Comparison of ENCODE assay signal across 15 mouse cellular contexts in genomic region chr7:142479886-142480285, GRCm38 (mm10). TPM values are rescaled to one million over a fixed set of nuclear protein-coding genes. Genes with fewer than 3 reads are reported as not detected.
DNase-seq lines count a peak whose midpoint lies in the region; ATAC-seq and TF ChIP-seq lines count a peak whose summit lies in the region.
"Had no signal": no experiment of that assay in that cellular context is flagged by ENCODE, and none has a peak within 500 bp of the region (broad histone marks: within the 10 kb centered on the region; RNA-seq: fewer than 3 reads in every experiment).

No protein-coding gene starts in this region.

- no peaks in the 10 kb centered on the region for H3K9me3 ChIP-seq in intestine, embryonic 14.5 days (ENCODE audit: control insufficient read depth, low read length)
- no peaks in the 10 kb centered on the region for H3K9me3 ChIP-seq in intestine, postnatal 0 days (ENCODE audit: control insufficient read depth)
- no peaks in the 10 kb centered on the region for H3K9me3 ChIP-seq in embryonic facial prominence, embryonic 12.5 days
- H3K9me3 ChIP-seq in embryonic facial prominence, embryonic 14.5 days (ENCODE audit: control insufficient read depth, low read length) = no peaks in the 10 kb centered on the region
- H3K9me3 ChIP-seq in limb, embryonic 12.5 days = no peaks in the 10 kb centered on the region
- H3K9me3 ChIP-seq: forebrain, embryonic 13.5 days; hindbrain, embryonic 13.5 days had no signal

- TF ChIP-seq CTCF in intestine, postnatal 0 days (IDR thresholded peaks at IDR 0.05; ENCODE audit: low read depth) = no peak

- 94% methylated on average over 3 of the region's 3 CpGs for WGBS in intestine, embryonic 14.5 days
- WGBS in intestine, postnatal 0 days = 93% methylated on average over 3 of the region's 3 CpGs
- WGBS in embryonic facial prominence, embryonic 12.5 days = 89% methylated on average over 3 of the region's 3 CpGs
- WGBS in embryonic facial prominence, embryonic 14.5 days = 93% methylated on average over 3 of the region's 3 CpGs
- WGBS in limb, embryonic 12.5 days = 86% methylated on average over 3 of the region's 3 CpGs

- H3K27me3 ChIP-seq in intestine, embryonic 14.5 days (replicated peaks; ENCODE audit: control insufficient read depth, insufficient read depth, low read length) = no peaks in the 10 kb centered on the region
- no peaks in the 10 kb centered on the region for H3K27me3 ChIP-seq in intestine, postnatal 0 days (replicated peaks; ENCODE audit: control insufficient read depth, insufficient read depth, low read length)
- no peaks in the 10 kb centered on the region for H3K27me3 ChIP-seq in embryonic facial prominence, embryonic 12.5 days
- H3K27me3 ChIP-seq in embryonic facial prominence, embryonic 14.5 days (replicated peaks; ENCODE audit: control insufficient read depth, insufficient read depth, low read length) = no peaks in the 10 kb centered on the region
- H3K27me3 ChIP-seq in limb, embryonic 12.5 days = no peaks in the 10 kb centered on the region
- H3K27me3 ChIP-seq: forebrain, embryonic 13.5 days; hindbrain, embryonic 13.5 days had no signal

- no peak for DNase-seq in intestine, embryonic 14.5 days (ENCODE audit: low spot score)
- DNase-seq in embryonic facial prominence, embryonic 14.5 days (ENCODE audit: low spot score) = no peak
- DNase-seq in cerebellum, postnatal 36 days = no peak
- DNase-seq in right cerebral cortex, postnatal 10 days (ENCODE audit: low spot score in 2 of 2) = no peak
- DNase-seq: adrenal gland, adult 2 months; cerebellum, adult 8-10 months; embryo, embryonic 11 days; kidney, postnatal 10 days; layer of hippocampus, postnatal 36 days had no signal

- no peak overlapping the region for H3K4me2 ChIP-seq in intestine, embryonic 14.5 days (ENCODE audit: low read length)
- no peak overlapping the region for H3K4me2 ChIP-seq in intestine, postnatal 0 days (replicated peaks; ENCODE audit: low read depth)
- H3K4me2 ChIP-seq in embryonic facial prominence, embryonic 12.5 days (replicated peaks) = no peak overlapping the region
- no peak overlapping the region for H3K4me2 ChIP-seq in embryonic facial prominence, embryonic 14.5 days (ENCODE audit: low read depth, low read length)
- no peak overlapping the region for H3K4me2 ChIP-seq in limb, embryonic 12.5 days
- H3K4me2 ChIP-seq: forebrain, embryonic 13.5 days; hindbrain, embryonic 13.5 days had no signal

- peak overlapping the region; percentile 99 for H3K27ac ChIP-seq in intestine, embryonic 14.5 days (ENCODE audit: low read depth)
- H3K27ac ChIP-seq in intestine, postnatal 0 days (ENCODE audit: low read depth, low read length) = no peak overlapping the region
- H3K27ac ChIP-seq in embryonic facial prominence, embryonic 12.5 days = peak overlapping the region; percentile 96
- peak overlapping the region; percentile 98; the same call in 1 of the 2 replicates for H3K27ac ChIP-seq in embryonic facial prominence, embryonic 14.5 days (replicated peaks; ENCODE audit: low read depth, low read length)
- H3K27ac ChIP-seq in limb, embryonic 12.5 days = peak overlapping the region; percentile 98; the same call in 1 of the 2 replicates
- H3K27ac ChIP-seq: forebrain, embryonic 13.5 days; hindbrain, embryonic 13.5 days had no signal

- H3K4me3 ChIP-seq in intestine, embryonic 14.5 days (ENCODE audit: low read depth, low read length) = no peak overlapping the region
- no peak overlapping the region for H3K4me3 ChIP-seq in intestine, postnatal 0 days (ENCODE audit: low read depth, low read length)
- H3K4me3 ChIP-seq in embryonic facial prominence, embryonic 12.5 days = no peak overlapping the region
- no peak overlapping the region for H3K4me3 ChIP-seq in embryonic facial prominence, embryonic 14.5 days (ENCODE audit: low read depth, low read length)
- no peak overlapping the region for H3K4me3 ChIP-seq in limb, embryonic 12.5 days (replicated peaks)
- H3K4me3 ChIP-seq: forebrain, embryonic 13.5 days; hindbrain, embryonic 13.5 days had no signal

- H3K9ac ChIP-seq in intestine, embryonic 14.5 days (ENCODE audit: low read length) = no peak overlapping the region
- no peak overlapping the region for H3K9ac ChIP-seq in intestine, postnatal 0 days (ENCODE audit: low read depth, low read length)
- no peak overlapping the region for H3K9ac ChIP-seq in embryonic facial prominence, embryonic 12.5 days
- H3K9ac ChIP-seq in embryonic facial prominence, embryonic 14.5 days (ENCODE audit: low read depth, low read length) = no peak overlapping the region
- H3K9ac ChIP-seq in limb, embryonic 12.5 days (replicated peaks) = no peak overlapping the region
- H3K9ac ChIP-seq: forebrain, embryonic 13.5 days; hindbrain, embryonic 13.5 days had no signal

- ATAC-seq in intestine, embryonic 14.5 days (replicated peaks; ENCODE audit: low FRiP score, low TSS enrichment, low read depth) = no peak
- ATAC-seq in intestine, postnatal 0 days = no peak
- ATAC-seq in embryonic facial prominence, embryonic 12.5 days (ENCODE audit: insufficient number of reproducible peaks, insufficient read depth, low FRiP score, low TSS enrichment) = no peak
- ATAC-seq in embryonic facial prominence, embryonic 14.5 days (ENCODE audit: low read depth) = no peak
- ATAC-seq in limb, embryonic 12.5 days (ENCODE audit: insufficient number of reproducible peaks, insufficient read depth, low FRiP score, low TSS enrichment, low read depth) = no peak
- ATAC-seq: forebrain, embryonic 13.5 days had no signal

- H3K4me1 ChIP-seq in intestine, embryonic 14.5 days (replicated peaks; ENCODE audit: control insufficient read depth, insufficient read depth, low read length) = peaks cover 67% of the 10 kb centered on the region
- H3K4me1 ChIP-seq in intestine, postnatal 0 days (replicated peaks; ENCODE audit: control insufficient read depth, insufficient read depth, low read length) = peaks cover 4% of the 10 kb centered on the region; the same call in 1 of the 2 replicates
- H3K4me1 ChIP-seq in embryonic facial prominence, embryonic 12.5 days = peaks cover 57% of the 10 kb centered on the region
- peaks cover 35% of the 10 kb centered on the region for H3K4me1 ChIP-seq in embryonic facial prominence, embryonic 14.5 days (ENCODE audit: control insufficient read depth, insufficient read depth, low read length)
- peaks cover 60% of the 10 kb centered on the region for H3K4me1 ChIP-seq in limb, embryonic 12.5 days (replicated peaks)

- peaks cover 26% of the 10 kb centered on the region for H3K36me3 ChIP-seq in intestine, embryonic 14.5 days (ENCODE audit: control insufficient read depth, insufficient read depth, low read length)
- H3K36me3 ChIP-seq in intestine, postnatal 0 days (ENCODE audit: control insufficient read depth, insufficient read depth) = peaks cover 10% of the 10 kb centered on the region; the same call in 1 of the 2 replicates
- H3K36me3 ChIP-seq in embryonic facial prominence, embryonic 12.5 days = peaks cover 2% of the 10 kb centered on the region; the same call in 1 of the 2 replicates
- H3K36me3 ChIP-seq in embryonic facial prominence, embryonic 14.5 days (ENCODE audit: control insufficient read depth, insufficient read depth, low read length) = no peaks in the 10 kb centered on the region
- no peaks in the 10 kb centered on the region for H3K36me3 ChIP-seq in limb, embryonic 12.5 days
- H3K36me3 ChIP-seq: hindbrain, embryonic 13.5 days had no signal

RNA-seq across cellular contexts. Expression of gene Tnnt3, which starts 18.8 kb away (rescaled TPM):
- polyA plus RNA-seq in intestine, embryonic 14.5 days (2014; fragmentation: Nextera tagmentation; extraction: Ambion mirVana) = 1.5 and 2.4 TPM in 2 replicates
- polyA plus RNA-seq in intestine, postnatal 0 days (2015; fragmentation: Nextera tagmentation; extraction: Ambion mirVana) = 3.0 TPM in 2 replicates
- 4.6 and 6.9 TPM in 2 replicates for polyA plus RNA-seq in embryonic facial prominence, embryonic 12.5 days (2016; fragmentation: Nextera tagmentation; extraction: Ambion mirVana)
- 376 and 643 TPM in 2 replicates for polyA plus RNA-seq in embryonic facial prominence, embryonic 14.5 days (2014; fragmentation: Nextera tagmentation; extraction: Ambion mirVana)
- polyA plus RNA-seq in limb, embryonic 12.5 days (2016; fragmentation: Nextera tagmentation; extraction: Ambion mirVana) = 14.3 and 17.3 TPM in 2 replicates
- polyA plus RNA-seq: adrenal gland, adult 2 months; liver, adult 2 months had no signal

RNA-seq across cellular contexts. Expression of gene Lsp1, which starts 19.3 kb away (rescaled TPM):
- 145 and 153 TPM in 2 replicates for polyA plus RNA-seq in intestine, embryonic 14.5 days (2014; fragmentation: Nextera tagmentation; extraction: Ambion mirVana)
- polyA plus RNA-seq in intestine, postnatal 0 days (2015; fragmentation: Nextera tagmentation; extraction: Ambion mirVana) = 55.2 and 61.8 TPM in 2 replicates
- polyA plus RNA-seq in embryonic facial prominence, embryonic 12.5 days (2016; fragmentation: Nextera tagmentation; extraction: Ambion mirVana) = 24.5 and 24.7 TPM in 2 replicates
- polyA plus RNA-seq in embryonic facial prominence, embryonic 14.5 days (2014; fragmentation: Nextera tagmentation; extraction: Ambion mirVana) = 40.1 and 42.6 TPM in 2 replicates
- 30.2 and 30.3 TPM in 2 replicates for polyA plus RNA-seq in limb, embryonic 12.5 days (2016; fragmentation: Nextera tagmentation; extraction: Ambion mirVana)

RNA-seq across cellular contexts. Expression of gene Tnni2, which starts 38.3 kb away (rescaled TPM):
- polyA plus RNA-seq in intestine, embryonic 14.5 days (2014; fragmentation: Nextera tagmentation; extraction: Ambion mirVana) = 1.7 and 3.2 TPM in 2 replicates
- 1.9 and 2.4 TPM in 2 replicates for polyA plus RNA-seq in intestine, postnatal 0 days (2015; fragmentation: Nextera tagmentation; extraction: Ambion mirVana)
- 7.1 and 9.6 TPM in 2 replicates for polyA plus RNA-seq in embryonic facial prominence, embryonic 12.5 days (2016; fragmentation: Nextera tagmentation; extraction: Ambion mirVana)
- 319 and 564 TPM in 2 replicates for polyA plus RNA-seq in embryonic facial prominence, embryonic 14.5 days (2014; fragmentation: Nextera tagmentation; extraction: Ambion mirVana)
- 14.4 and 15.3 TPM in 2 replicates for polyA plus RNA-seq in limb, embryonic 12.5 days (2016; fragmentation: Nextera tagmentation; extraction: Ambion mirVana)
- polyA plus RNA-seq: adrenal gland, adult 2 months; liver, adult 2 months had no signal

RNA-seq across cellular contexts. Expression of gene Syt8, which starts 45.2 kb away (rescaled TPM):
- polyA plus RNA-seq in intestine, embryonic 14.5 days (2014; fragmentation: Nextera tagmentation; extraction: Ambion mirVana) = 1.6 and 3.8 TPM in 2 replicates
- 0.60 and 1.3 TPM in 2 replicates for polyA plus RNA-seq in intestine, postnatal 0 days (2015; fragmentation: Nextera tagmentation; extraction: Ambion mirVana)
- 0.35 TPM in 1 of 2 replicates, not detected in the other for polyA plus RNA-seq in embryonic facial prominence, embryonic 12.5 days (2016; fragmentation: Nextera tagmentation; extraction: Ambion mirVana)
- polyA plus RNA-seq in embryonic facial prominence, embryonic 14.5 days (2014; fragmentation: Nextera tagmentation; extraction: Ambion mirVana) = 1.9 and 3.9 TPM in 2 replicates
- polyA plus RNA-seq in limb, embryonic 12.5 days (2016; fragmentation: Nextera tagmentation; extraction: Ambion mirVana) = 0.60 TPM in 1 of 2 replicates, not detected in the other
- polyA plus RNA-seq: forebrain, embryonic 13.5 days; hindbrain, embryonic 13.5 days; liver, adult 2 months had no signal

RNA-seq across cellular contexts. Expression of gene Mrpl23, which starts 52.6 kb away (rescaled TPM):
- 36.1 and 45.8 TPM in 2 replicates for polyA plus RNA-seq in intestine, embryonic 14.5 days (2014; fragmentation: Nextera tagmentation; extraction: Ambion mirVana)
- polyA plus RNA-seq in intestine, postnatal 0 days (2015; fragmentation: Nextera tagmentation; extraction: Ambion mirVana) = 26.7 and 33.0 TPM in 2 replicates
- polyA plus RNA-seq in embryonic facial prominence, embryonic 12.5 days (2016; fragmentation: Nextera tagmentation; extraction: Ambion mirVana) = 19.8 and 32.6 TPM in 2 replicates
- 30.3 and 33.1 TPM in 2 replicates for polyA plus RNA-seq in embryonic facial prominence, embryonic 14.5 days (2014; fragmentation: Nextera tagmentation; extraction: Ambion mirVana)
- polyA plus RNA-seq in limb, embryonic 12.5 days (2016; fragmentation: Nextera tagmentation; extraction: Ambion mirVana) = 29.4 and 33.3 TPM in 2 replicates

Comparison
In these comparisons a context has a peak if more than half of its experiments do, and no peak if none do; other contexts are left out.
1. RNA of gene Tnnt3, which starts 18.8 kb away (polyA plus RNA-seq): 376 to 643 TPM in embryonic facial prominence, embryonic 14.5 days; 14.3 to 17.3 TPM in limb, embryonic 12.5 days, 4.6 to 6.9 TPM in embryonic facial prominence, embryonic 12.5 days, 3.0 TPM in intestine, postnatal 0 days and 1.5 to 2.4 TPM in intestine, embryonic 14.5 days; every median in the first group is over 10 times any median in the second.
2. RNA of gene Tnni2, which starts 38.3 kb away (polyA plus RNA-seq): 319 to 564 TPM in embryonic facial prominence, embryonic 14.5 days; 14.4 to 15.3 TPM in limb, embryonic 12.5 days, 7.1 to 9.6 TPM in embryonic facial prominence, embryonic 12.5 days, 1.7 to 3.2 TPM in intestine, embryonic 14.5 days and 1.9 to 2.4 TPM in intestine, postnatal 0 days; every median in the first group is over 10 times any median in the second.